Mouse (Mus musculus): ENCODE measurements around the gene Slc38a4. TPM values are rescaled to one million over a fixed set of nuclear protein-coding genes. Genes with fewer than 3 reads are reported as not detected.

Slc38a4 gene
- polyA plus RNA-seq, 1 experiment = 0.30 TPM

- 0 out of 2 replicates have a peak overlapping the region, but pooled peaks have one; percentile 12 for H3K4me3 ChIP-seq (ENCODE audit: low read depth, low read length)
- peaks cover 9% of the 10 kb centered on the region; the same call in 1 of the 2 replicates for H3K27me3 ChIP-seq (ENCODE audit: control insufficient read depth, insufficient read depth, low read length)
- WGBS = 64% methylated on average over 15 of the region's 15 CpGs
- no peak overlapping the region for H3K27ac ChIP-seq (ENCODE audit: insufficient read depth, low read depth, low read length)
- TF ChIP-seq CTCF (IDR thresholded peaks at IDR 0.05; ENCODE audit: extremely low read depth, insufficient read length, insufficient replicate concordance, low read depth, low read length) (no peak), POLR2A (IDR thresholded peaks at IDR 0.05; ENCODE audit: low read depth, low read length) (no peak)
- H3K36me3 ChIP-seq (ENCODE audit: control insufficient read depth, insufficient read depth, low read length) = no peaks in the 10 kb centered on the region
- no peaks in the 10 kb centered on the region for H3K4me1 ChIP-seq (ENCODE audit: control insufficient read depth, insufficient read depth, insufficient read length, low read length)
Measured at GRCm38 (mm10) chr15:97054131-97054530, 1.6 kb downstream of the Slc38a4 start.

DNA sequence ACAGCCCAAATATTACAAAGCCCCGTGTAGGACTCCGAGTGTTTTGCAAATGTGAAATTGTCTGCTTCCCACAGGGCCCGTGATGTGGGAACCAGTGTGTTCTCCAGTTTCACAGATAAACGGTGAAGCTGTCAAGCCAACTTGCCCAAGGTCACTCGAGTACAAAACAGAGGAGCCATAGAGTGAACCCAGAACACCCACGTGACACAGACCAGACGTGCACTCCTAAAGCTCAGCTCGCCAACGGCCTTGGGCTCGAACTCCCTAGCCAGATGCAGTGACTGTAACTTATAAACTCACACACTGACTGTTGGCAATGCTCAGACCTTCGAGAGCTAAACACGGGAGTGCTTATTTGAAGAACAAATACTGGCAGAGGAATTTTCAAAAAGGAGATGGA lies 5.3 kb downstream of the Slc38a4 start:
- no peak for TF ChIP-seq POLR2A (IDR thresholded peaks at IDR 0.05; ENCODE audit: low read depth, low read length)
- TF ChIP-seq CTCF (IDR thresholded peaks at IDR 0.05; ENCODE audit: extremely low read depth, insufficient read length, insufficient replicate concordance, low read depth, low read length) = no peak
- WGBS = 74% methylated on average over 12 of the region's 12 CpGs
- Histone ChIP-seq H3K36me3 (ENCODE audit: control insufficient read depth, insufficient read depth, low read length) (no peaks in the 10 kb centered on the region), H3K4me3 (ENCODE audit: low read depth, low read length) (no peak overlapping the region), H3K27ac (ENCODE audit: insufficient read depth, low read depth, low read length) (no peak overlapping the region), H3K27me3 (ENCODE audit: control insufficient read depth, insufficient read depth, low read length) (peaks cover 9% of the 10 kb centered on the region; the same call in 1 of the 2 replicates), H3K4me1 (ENCODE audit: control insufficient read depth, insufficient read depth, insufficient read length, low read length) (no peaks in the 10 kb centered on the region)

DNA sequence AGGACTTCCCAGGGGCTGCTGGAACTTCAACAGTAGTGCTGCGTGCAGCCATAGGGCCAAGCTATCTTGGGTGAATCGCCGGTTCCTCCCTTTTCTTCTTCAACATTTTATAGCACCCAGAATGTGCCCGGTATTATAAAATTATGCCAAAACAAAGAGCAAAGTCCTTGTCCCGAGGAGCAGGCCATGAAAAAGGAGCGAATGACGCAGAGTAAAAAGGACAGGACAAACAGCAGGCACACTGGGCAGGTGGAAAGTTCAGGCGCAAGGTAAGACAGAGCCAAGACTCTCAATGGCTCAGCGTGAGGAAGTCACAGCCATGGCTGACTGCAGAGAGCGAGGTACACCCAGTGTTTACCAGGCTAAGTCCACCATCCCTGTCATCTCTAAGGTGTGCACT lies 5.7 kb downstream of the Slc38a4 start:
- Histone ChIP-seq H3K36me3 (ENCODE audit: control insufficient read depth, insufficient read depth, low read length) (no peaks in the 10 kb centered on the region), H3K27me3 (ENCODE audit: control insufficient read depth, insufficient read depth, low read length) (peaks cover 6% of the 10 kb centered on the region; the same call in 1 of the 2 replicates), H3K27ac (ENCODE audit: insufficient read depth, low read depth, low read length) (no peak overlapping the region), H3K4me1 (ENCODE audit: control insufficient read depth, insufficient read depth, insufficient read length, low read length) (no peaks in the 10 kb centered on the region), H3K4me3 (ENCODE audit: low read depth, low read length) (no peak overlapping the region)
- 32% methylated on average over 10 of the region's 10 CpGs for WGBS
- TF ChIP-seq CTCF (IDR thresholded peaks at IDR 0.05; ENCODE audit: extremely low read depth, insufficient read length, insufficient replicate concordance, low read depth, low read length) (no peak), POLR2A (IDR thresholded peaks at IDR 0.05; ENCODE audit: low read depth, low read length) (no peak)

DNA sequence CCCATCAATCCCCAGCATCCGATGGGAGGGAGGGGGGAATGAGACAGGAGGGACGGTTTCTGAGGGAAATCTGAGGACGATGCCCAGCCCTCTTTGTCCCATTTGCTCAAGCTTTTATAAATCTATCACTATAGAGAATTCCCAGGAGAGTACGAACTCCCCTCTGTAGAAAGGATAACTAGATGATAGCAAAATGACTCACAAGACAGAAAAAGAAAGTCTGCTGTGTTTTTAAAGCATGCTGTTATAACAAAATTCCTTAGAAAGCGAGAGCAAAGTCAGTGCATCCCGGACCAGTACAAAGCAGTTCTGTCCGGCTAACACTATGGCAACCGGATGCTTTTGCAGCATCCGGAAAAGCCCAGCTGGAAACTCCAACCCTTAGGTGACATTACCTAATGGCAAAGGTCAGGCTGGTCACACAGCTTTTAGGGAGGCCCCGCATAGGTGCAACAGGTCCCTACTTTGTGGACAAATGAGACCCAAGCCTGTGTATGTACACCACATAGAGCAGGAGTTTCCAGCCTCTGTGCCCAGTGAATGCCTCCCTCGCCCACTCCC lies 6.4 kb downstream of the Slc38a4 start:
- WGBS = 75% methylated on average over 11 of the region's 11 CpGs
- no peaks in the 10 kb centered on the region for H3K36me3 ChIP-seq (ENCODE audit: control insufficient read depth, insufficient read depth, low read length)
- H3K4me1 ChIP-seq (ENCODE audit: control insufficient read depth, insufficient read depth, insufficient read length, low read length) = no peaks in the 10 kb centered on the region
- H3K27me3 ChIP-seq (ENCODE audit: control insufficient read depth, insufficient read depth, low read length) = peaks cover 2% of the 10 kb centered on the region; the same call in 1 of the 2 replicates
- H3K4me3 ChIP-seq (ENCODE audit: low read depth, low read length) = no peak overlapping the region
- TF ChIP-seq POLR2A (IDR thresholded peaks at IDR 0.05; ENCODE audit: low read depth, low read length) = no peak
- H3K27ac ChIP-seq (ENCODE audit: insufficient read depth, low read depth, low read length) = no peak overlapping the region

GRCm38 (mm10) chr15:97048267-97048666 lies 7.5 kb downstream of the Slc38a4 start:
- TF ChIP-seq POLR2A (IDR thresholded peaks at IDR 0.05; ENCODE audit: low read depth, low read length) = no peak
- TF ChIP-seq CTCF (IDR thresholded peaks at IDR 0.05; ENCODE audit: extremely low read depth, insufficient read length, insufficient replicate concordance, low read depth, low read length) = no peak
- no peaks in the 10 kb centered on the region for H3K36me3 ChIP-seq (ENCODE audit: control insufficient read depth, insufficient read depth, low read length)
- H3K27me3 ChIP-seq (ENCODE audit: control insufficient read depth, insufficient read depth, low read length) = no peaks in the 10 kb centered on the region
- H3K4me3 ChIP-seq (ENCODE audit: low read depth, low read length) = no peak overlapping the region
- 73% methylated on average over 5 of the region's 5 CpGs for WGBS
- no peak overlapping the region for H3K27ac ChIP-seq (ENCODE audit: insufficient read depth, low read depth, low read length)
- no peaks in the 10 kb centered on the region for H3K4me1 ChIP-seq (ENCODE audit: control insufficient read depth, insufficient read depth, insufficient read length, low read length)

- no peak overlapping the region for H3K4me3 ChIP-seq (ENCODE audit: low read depth, low read length)
- no peaks in the 10 kb centered on the region for H3K36me3 ChIP-seq (ENCODE audit: control insufficient read depth, insufficient read depth, low read length)
- TF ChIP-seq CTCF (IDR thresholded peaks at IDR 0.05; ENCODE audit: extremely low read depth, insufficient read length, insufficient replicate concordance, low read depth, low read length) = no peak
- no peak for TF ChIP-seq POLR2A (IDR thresholded peaks at IDR 0.05; ENCODE audit: low read depth, low read length)
- H3K4me1 ChIP-seq (ENCODE audit: control insufficient read depth, insufficient read depth, insufficient read length, low read length) = no peaks in the 10 kb centered on the region
- H3K27me3 ChIP-seq (ENCODE audit: control insufficient read depth, insufficient read depth, low read length) = no peaks in the 10 kb centered on the region
- H3K27ac ChIP-seq (ENCODE audit: insufficient read depth, low read depth, low read length) = no peak overlapping the region
- WGBS = 94% methylated on average over 13 of the region's 13 CpGs
Measured at GRCm38 (mm10) chr15:97043921-97044320, 11.8 kb downstream of the Slc38a4 start.

DNA sequence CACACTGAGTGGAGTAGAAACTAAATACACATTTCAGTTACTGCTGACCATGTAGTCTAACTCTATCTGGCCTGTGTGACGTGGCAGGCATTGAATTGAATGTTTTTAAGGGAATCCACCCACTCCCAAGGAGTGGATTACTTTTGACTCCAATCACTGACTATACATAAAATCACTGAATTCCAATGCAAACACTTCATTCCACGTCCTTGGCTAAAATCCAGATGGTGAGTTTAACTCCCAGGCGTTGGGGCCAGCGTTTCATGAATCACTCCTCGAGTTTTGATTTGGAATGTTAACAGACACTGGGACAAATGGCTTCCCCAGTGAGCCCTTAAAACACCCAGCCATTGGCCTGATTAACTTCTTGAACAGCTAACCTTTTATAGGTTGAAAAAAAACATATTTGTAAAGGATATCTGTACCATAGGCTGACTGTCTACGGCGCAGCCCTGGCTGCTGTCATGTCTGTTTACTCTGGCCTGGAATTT lies 13.7 kb downstream of the Slc38a4 start:
- WGBS = 38% methylated on average over 7 of the region's 7 CpGs
- Histone ChIP-seq H3K36me3 (ENCODE audit: control insufficient read depth, insufficient read depth, low read length) (no peaks in the 10 kb centered on the region), H3K27ac (ENCODE audit: insufficient read depth, low read depth, low read length) (no peak overlapping the region), H3K4me3 (ENCODE audit: low read depth, low read length) (no peak overlapping the region), H3K27me3 (ENCODE audit: control insufficient read depth, insufficient read depth, low read length) (no peaks in the 10 kb centered on the region), H3K4me1 (ENCODE audit: control insufficient read depth, insufficient read depth, insufficient read length, low read length) (no peaks in the 10 kb centered on the region)
- TF ChIP-seq POLR2A (IDR thresholded peaks at IDR 0.05; ENCODE audit: low read depth, low read length) (no peak), CTCF (IDR thresholded peaks at IDR 0.05; ENCODE audit: extremely low read depth, insufficient read length, insufficient replicate concordance, low read depth, low read length) (no peak)
